Mouse (Mus musculus): ENCODE measurements around the gene Gpr26. TPM values are rescaled to one million over a fixed set of nuclear protein-coding genes. Genes with fewer than 3 reads are reported as not detected.

Gene Gpr26
- not detected for polyA plus RNA-seq (2015; fragmentation: Illumina TruSeq; extraction: RNeasy Lipid Tissue Mini Kit (QIAGEN cat#74804); ENCODE audit: insufficient read depth, low read depth, low replicate concordance)

DNA sequence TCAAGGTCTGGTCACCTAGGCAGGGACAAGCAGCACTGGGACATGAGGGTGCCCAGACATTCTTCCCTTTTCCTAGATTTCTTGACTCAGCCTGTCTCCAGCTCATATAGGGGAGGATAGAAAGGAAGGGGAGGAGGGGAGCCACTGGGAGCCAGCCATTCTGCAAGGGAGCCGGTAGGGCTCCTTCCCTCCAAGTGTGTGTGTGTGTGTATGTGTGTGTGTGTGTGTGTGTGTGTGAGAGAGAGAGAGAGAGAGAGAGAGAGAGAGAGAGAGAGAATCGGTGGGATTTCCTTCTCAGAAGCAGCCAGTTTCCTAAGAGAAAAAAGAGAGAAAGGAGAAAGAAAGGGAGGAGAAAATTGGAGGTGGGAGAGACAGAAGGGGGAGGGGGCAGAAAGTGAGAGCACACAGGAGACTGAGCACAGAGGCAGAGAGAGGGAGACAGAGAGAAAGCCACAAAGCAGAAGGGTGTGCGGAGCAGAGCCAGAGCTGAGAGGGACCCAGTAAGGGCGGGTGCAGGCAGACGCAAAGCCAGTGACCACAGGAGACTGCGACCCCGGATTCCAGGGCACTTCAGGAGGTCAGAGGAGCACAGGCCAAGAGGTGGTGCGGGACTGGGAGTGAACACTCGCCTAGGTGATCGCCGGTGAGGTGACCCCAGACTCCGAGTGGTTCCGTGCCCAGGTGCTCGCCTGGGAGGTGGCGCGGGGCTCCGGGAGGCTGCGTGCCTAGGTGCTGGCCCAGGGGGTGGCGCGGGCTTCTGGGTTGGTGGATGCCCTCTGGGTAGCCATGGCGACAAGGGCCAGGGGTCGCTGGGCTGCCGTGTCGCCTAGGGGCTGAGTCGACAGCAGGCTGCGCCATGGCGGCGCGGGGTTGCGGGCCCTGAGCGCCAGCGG is at the start of gene Gpr26:
Gene Gpr26 (plus strand): TSS at position 438 of the 893 bp plus-strand sequence.

Other genes starting within 250 kb of the Gpr26 start
- 3.9 TPM for gene Cpxm2, start 188.3 kb downstream of the Gpr26 start, polyA plus RNA-seq (2015; fragmentation: Illumina TruSeq; extraction: RNeasy Lipid Tissue Mini Kit (QIAGEN cat#74804); ENCODE audit: insufficient read depth, low read depth, low replicate concordance)

Measured in pancreas, adult 10 weeks (tissue).